Mouse (Mus musculus): ENCODE results near the gene Pspn. TPM values are rescaled to one million over a fixed set of nuclear protein-coding genes. Genes with fewer than 3 reads are reported as not detected.

Gene Pspn
- 0.53 TPM in 1 of 2 replicates, not detected in the other for polyA plus RNA-seq (2016; fragmentation: Nextera tagmentation; extraction: Ambion mirVana)

DNA sequence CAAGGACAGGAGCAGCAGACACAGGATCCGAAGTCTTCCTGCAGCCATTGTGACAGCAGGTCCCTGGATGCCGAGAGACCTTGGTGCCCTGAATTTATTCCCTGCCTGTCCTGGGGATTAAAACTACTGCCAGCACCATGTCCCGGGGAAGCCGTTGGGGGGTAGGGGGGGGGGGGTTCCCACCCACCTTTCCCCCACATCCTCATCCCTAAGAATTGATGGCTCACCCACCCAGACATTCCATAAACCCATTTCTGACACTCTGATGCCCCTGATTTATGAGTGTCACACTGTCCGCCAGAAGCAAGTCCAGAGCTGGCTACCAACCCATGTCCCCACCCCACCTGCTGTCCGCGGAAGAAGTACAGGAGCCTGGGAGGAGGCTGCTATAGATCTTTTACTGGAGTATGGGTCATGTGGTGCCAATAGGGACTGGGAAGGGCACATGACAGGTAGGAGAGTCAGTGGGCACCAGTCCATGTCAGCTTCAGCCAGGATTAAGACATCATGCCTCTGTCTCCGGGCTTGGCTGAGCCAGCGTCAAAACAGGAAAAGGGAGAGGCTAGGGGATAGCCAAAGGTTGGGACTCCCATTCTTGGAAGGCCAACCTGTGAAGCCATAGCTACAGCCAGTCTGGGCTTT is at the start of gene Pspn:
Pspn (minus strand) TSS at position 51 of the 642 bp plus-strand sequence.
- Histone ChIP-seq H3K4me3 (no peak within 1 kb of the TSS), H3K36me3 (peaks cover 59% of the 10 kb centered on the region), H3K27me3 (ENCODE audit: insufficient read depth, poor library complexity, severe bottlenecking) (no peaks in the 10 kb centered on the region), H3K4me1 (peaks cover 49% of the 10 kb centered on the region), H3K27ac (peak within 1 kb of the TSS; percentile 36; the same call in 1 of the 2 replicates), H3K9me3 (no peaks in the 10 kb centered on the region)
- no peak for DNase-seq (ENCODE audit: low spot score)
- WGBS = 87% methylated on average over 9 of the region's 9 CpGs

GRCm38 (mm10) chr17:57048816-57049215 is 49.0 kb upstream of the Pspn start:
- H3K27ac ChIP-seq = no peak overlapping the region
- H3K9me3 ChIP-seq = no peaks in the 10 kb centered on the region
- DNase-seq (ENCODE audit: low spot score) = no peak
- H3K27me3 ChIP-seq (ENCODE audit: insufficient read depth, poor library complexity, severe bottlenecking) = no peaks in the 10 kb centered on the region
- peaks cover 3% of the 10 kb centered on the region; the same call in 1 of the 2 replicates for H3K4me1 ChIP-seq
- no peak overlapping the region for H3K4me3 ChIP-seq
- H3K36me3 ChIP-seq = peaks cover 35% of the 10 kb centered on the region
- 88% methylated on average over 3 of the region's 3 CpGs for WGBS

- Histone ChIP-seq H3K27me3 (ENCODE audit: insufficient read depth, poor library complexity, severe bottlenecking) (no peaks in the 10 kb centered on the region), H3K4me3 (no peak overlapping the region), H3K4me1 (peaks cover 8% of the 10 kb centered on the region), H3K27ac (no peak overlapping the region), H3K36me3 (peaks cover 21% of the 10 kb centered on the region), H3K9me3 (no peaks in the 10 kb centered on the region)
- DNase-seq (ENCODE audit: low spot score) = no peak
- WGBS = 24% methylated on average over 5 of the region's 5 CpGs
Observed at GRCm38 (mm10) chr17:57047406-57047805, 47.6 kb upstream of the Pspn start.

DNA sequence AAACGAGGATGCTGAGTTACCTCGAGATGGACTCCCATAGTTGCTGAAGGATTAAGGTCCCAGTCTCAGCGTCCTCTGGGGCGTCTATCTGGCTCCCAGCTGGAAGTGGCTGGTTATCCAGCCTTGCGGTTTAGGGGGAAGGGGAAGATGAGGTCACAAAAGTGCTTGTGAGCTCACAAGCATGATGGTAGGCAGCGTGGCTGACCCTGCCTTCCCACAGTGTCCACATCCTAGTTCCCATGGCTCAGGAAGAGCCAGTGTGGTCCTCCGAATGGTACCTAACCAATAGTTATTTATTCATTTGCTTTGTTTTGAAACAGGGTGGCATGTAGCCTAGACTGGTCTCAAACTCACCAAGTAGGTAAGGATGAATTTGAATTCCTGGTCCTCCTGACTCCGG is 41.7 kb upstream of the Pspn start, which contains the start of gene Slc25a41:
Slc25a41 (minus strand) TSS at position 101 of the 400 bp plus-strand sequence.
- DNase-seq (ENCODE audit: low spot score) = no peak
- H3K4me3 ChIP-seq = no peak within 1 kb of the TSS
- H3K4me1 ChIP-seq = peaks cover 11% of the 10 kb centered on the region
- H3K36me3 ChIP-seq = 0 out of 2 replicates have a peak, but pooled peaks cover 6% of the 10 kb centered on the region
- no peak within 1 kb of the TSS for H3K27ac ChIP-seq
- 62% methylated on average over 8 of the region's 8 CpGs for WGBS
- no peaks in the 10 kb centered on the region for H3K9me3 ChIP-seq
- H3K27me3 ChIP-seq (ENCODE audit: insufficient read depth, poor library complexity, severe bottlenecking) = peaks cover 29% of the 10 kb centered on the region

DNA sequence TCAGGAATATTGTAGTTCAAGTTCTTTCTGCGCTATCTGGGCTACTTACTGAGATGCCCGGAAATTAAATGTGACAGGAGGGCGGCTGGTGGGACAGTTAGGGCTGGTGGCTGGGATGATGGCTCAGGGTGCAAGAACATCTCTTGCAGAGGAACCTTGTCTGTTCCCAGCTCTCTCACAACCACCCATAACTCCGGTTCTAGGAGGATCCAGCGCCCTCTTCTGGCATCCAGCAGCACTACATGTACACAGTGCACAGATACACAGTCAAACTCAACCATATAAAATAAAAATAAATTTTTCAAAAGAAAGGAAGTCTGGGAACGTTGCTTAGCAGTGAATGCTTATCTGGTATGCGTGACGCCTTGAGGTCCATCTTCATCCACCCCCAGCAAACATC is 39.2 kb upstream of the Pspn start:
- Histone ChIP-seq H3K4me1 (peaks cover 11% of the 10 kb centered on the region), H3K4me3 (no peak overlapping the region), H3K36me3 (no peaks in the 10 kb centered on the region), H3K27me3 (ENCODE audit: insufficient read depth, poor library complexity, severe bottlenecking) (peaks cover 29% of the 10 kb centered on the region), H3K27ac (no peak overlapping the region), H3K9me3 (no peaks in the 10 kb centered on the region)
- 31% methylated on average over 8 of the region's 8 CpGs for WGBS
- DNase-seq (ENCODE audit: low spot score) = no peak

- Histone ChIP-seq H3K4me1 (peaks cover 18% of the 10 kb centered on the region), H3K27ac (0 out of 2 replicates have a peak overlapping the region, but pooled peaks have one; percentile 91), H3K36me3 (peaks cover 15% of the 10 kb centered on the region), H3K27me3 (ENCODE audit: insufficient read depth, poor library complexity, severe bottlenecking) (peaks cover 13% of the 10 kb centered on the region), H3K9me3 (no peaks in the 10 kb centered on the region), H3K4me3 (peak overlapping the region; percentile 92; the same call in 1 of the 2 replicates)
- no peak for DNase-seq (ENCODE audit: low spot score)
- WGBS = 88% methylated on average over 4 of the region's 4 CpGs
Observed at GRCm38 (mm10) chr17:57032854-57033253, 33.0 kb upstream of the Pspn start.

DNA sequence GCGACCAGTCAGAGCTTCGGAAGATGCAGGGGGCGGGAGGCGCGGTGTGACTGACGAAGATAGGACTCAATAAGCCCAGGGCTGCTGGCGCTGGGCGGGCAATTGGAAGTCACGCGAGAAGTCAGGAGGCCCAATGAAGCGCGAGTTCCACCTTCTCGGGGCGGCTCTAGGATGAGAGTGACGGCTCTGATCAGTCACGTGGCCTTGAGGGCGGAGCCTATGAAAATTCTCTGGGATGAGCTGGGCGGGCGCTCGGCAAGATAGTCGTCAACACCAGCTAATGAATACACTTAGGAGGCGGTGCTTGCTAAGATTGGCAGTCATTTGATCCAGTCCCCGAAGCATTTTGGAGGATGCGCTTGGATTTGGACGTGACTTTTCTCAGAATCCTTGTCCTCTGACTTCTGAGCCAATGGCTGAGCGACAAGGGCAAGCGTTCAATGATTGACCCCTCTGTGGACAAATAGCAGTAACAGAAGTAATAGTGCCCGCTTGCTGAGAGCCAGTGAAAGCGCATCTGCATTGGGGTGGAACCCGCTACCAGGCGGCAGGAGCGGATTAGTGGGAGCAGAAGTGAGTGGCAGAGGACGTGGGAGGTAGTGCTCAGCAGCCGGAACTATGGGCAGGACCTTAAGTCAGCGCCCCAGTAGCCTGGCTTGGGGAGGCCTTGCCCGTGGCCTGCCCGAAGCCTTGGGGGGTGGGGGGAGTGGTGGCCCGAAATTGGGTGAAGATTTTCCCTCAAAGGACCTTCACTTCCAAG is 32.0 kb upstream of the Pspn start:
- Histone ChIP-seq H3K9me3 (no peaks in the 10 kb centered on the region), H3K27ac (peak overlapping the region; percentile 98), H3K4me1 (peaks cover 18% of the 10 kb centered on the region), H3K36me3 (peaks cover 25% of the 10 kb centered on the region), H3K4me3 (peak overlapping the region; percentile 92), H3K27me3 (ENCODE audit: insufficient read depth, poor library complexity, severe bottlenecking) (peaks cover 3% of the 10 kb centered on the region; the same call in 1 of the 2 replicates)
- DNase-seq (ENCODE audit: low spot score) = peak; percentile 100
- WGBS = under 1% methylated on average over 38 of the region's 38 CpGs

GRCm38 (mm10) chr17:57030931-57031660 is 31.3 kb upstream of the Pspn start, which contains the start of gene Khsrp:
Khsrp (minus strand) TSS chr17:57031522.
- Histone ChIP-seq H3K36me3 (peaks cover 33% of the 10 kb centered on the region), H3K27me3 (ENCODE audit: insufficient read depth, poor library complexity, severe bottlenecking) (no peaks in the 10 kb centered on the region), H3K4me1 (peaks cover 18% of the 10 kb centered on the region), H3K9me3 (no peaks in the 10 kb centered on the region), H3K4me3 (peak within 1 kb of the TSS; percentile 92), H3K27ac (peak within 1 kb of the TSS; percentile 98)
- no peak for DNase-seq (ENCODE audit: low spot score)
- under 1% methylated on average over 97 of the region's 99 CpGs for whole genome bisulfite sequencing

- Histone ChIP-seq H3K4me3 (peak overlapping the region; percentile 92), H3K27ac (peak overlapping the region; percentile 98), H3K9me3 (no peaks in the 10 kb centered on the region), H3K27me3 (ENCODE audit: insufficient read depth, poor library complexity, severe bottlenecking) (no peaks in the 10 kb centered on the region), H3K36me3 (peaks cover 47% of the 10 kb centered on the region), H3K4me1 (peaks cover 18% of the 10 kb centered on the region)
- 28% methylated on average over 8 of the region's 8 CpGs for WGBS
- no peak for DNase-seq (ENCODE audit: low spot score)
Observed at GRCm38 (mm10) chr17:57029691-57030090, 29.9 kb upstream of the Pspn start.

- no peak for DNase-seq (ENCODE audit: low spot score)
- peaks cover 15% of the 10 kb centered on the region for H3K4me1 ChIP-seq
- 88% methylated on average over 4 of the region's 4 CpGs for WGBS
- no peak overlapping the region for H3K27ac ChIP-seq
- no peak overlapping the region for H3K4me3 ChIP-seq
- H3K36me3 ChIP-seq = peaks cover 69% of the 10 kb centered on the region
- H3K9me3 ChIP-seq = no peaks in the 10 kb centered on the region
- H3K27me3 ChIP-seq (ENCODE audit: insufficient read depth, poor library complexity, severe bottlenecking) = no peaks in the 10 kb centered on the region
Observed at GRCm38 (mm10) chr17:57027471-57027870, 27.7 kb upstream of the Pspn start.

DNA sequence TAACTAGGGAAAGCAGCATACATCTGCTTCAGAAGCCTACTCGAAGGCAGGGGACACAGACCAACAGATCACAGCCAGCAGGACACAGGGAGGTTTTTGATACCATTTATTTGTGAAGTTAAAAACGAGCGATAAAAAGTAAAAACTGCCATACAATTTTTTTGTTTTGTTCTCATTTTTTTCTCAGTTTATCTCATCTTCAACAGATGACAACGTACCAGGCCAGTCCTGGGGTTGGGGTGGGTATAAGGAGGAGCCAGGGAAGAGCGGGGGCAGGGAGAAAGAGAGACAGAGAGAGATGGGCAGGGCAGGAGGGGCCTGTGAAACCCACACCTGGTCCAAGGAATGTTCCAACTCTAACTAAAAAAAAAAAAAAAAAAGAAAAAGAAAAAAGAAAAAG is 21.1 kb upstream of the Pspn start:
- Histone ChIP-seq H3K4me1 (no peaks in the 10 kb centered on the region), H3K4me3 (no peak overlapping the region), H3K27ac (no peak overlapping the region), H3K27me3 (ENCODE audit: insufficient read depth, poor library complexity, severe bottlenecking) (no peaks in the 10 kb centered on the region), H3K9me3 (no peaks in the 10 kb centered on the region), H3K36me3 (peaks cover 70% of the 10 kb centered on the region)
- DNase-seq (ENCODE audit: low spot score) = no peak
- WGBS = 91% methylated on average over 5 of the region's 5 CpGs

DNA sequence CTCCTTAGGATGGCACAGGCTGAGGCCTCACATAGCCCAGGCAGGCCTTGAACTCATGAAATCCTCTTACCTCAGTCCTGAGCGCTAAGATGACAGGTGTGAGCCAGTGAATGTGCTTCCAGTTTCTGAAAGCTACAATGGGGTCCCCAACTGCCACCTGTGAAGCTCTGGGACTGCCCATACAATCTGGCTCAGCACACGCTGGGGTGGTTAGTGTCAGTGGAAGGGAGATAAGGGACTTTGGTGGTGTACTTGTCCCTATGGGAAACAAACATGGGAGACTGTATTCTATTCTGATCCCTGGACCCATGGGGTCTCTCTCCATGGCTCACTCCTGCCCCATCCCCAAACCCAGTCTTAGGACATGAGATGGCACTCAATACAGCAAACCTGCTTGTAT is 19.9 kb upstream of the Pspn start:
- WGBS = 75% methylated on average over 2 of the region's 2 CpGs
- H3K4me1 ChIP-seq = no peaks in the 10 kb centered on the region
- H3K9me3 ChIP-seq = no peaks in the 10 kb centered on the region
- DNase-seq (ENCODE audit: low spot score) = no peak
- no peak overlapping the region for H3K4me3 ChIP-seq
- peaks cover 57% of the 10 kb centered on the region for H3K36me3 ChIP-seq
- H3K27ac ChIP-seq = no peak overlapping the region
- no peaks in the 10 kb centered on the region for H3K27me3 ChIP-seq (ENCODE audit: insufficient read depth, poor library complexity, severe bottlenecking)
